Mouse (Mus musculus): ENCODE data around the gene Gm525. TPM values are rescaled to one million over a fixed set of nuclear protein-coding genes. Genes with fewer than 3 reads are reported as not detected.
A peak's percentile ranks its signal among the peaks of the same experiment; 100 is the strongest.

Gene Gm525
- total and polyA plus RNA-seq, 2 experiments from 2014 or later = 0.48 TPM; not detected in 1

DNA sequence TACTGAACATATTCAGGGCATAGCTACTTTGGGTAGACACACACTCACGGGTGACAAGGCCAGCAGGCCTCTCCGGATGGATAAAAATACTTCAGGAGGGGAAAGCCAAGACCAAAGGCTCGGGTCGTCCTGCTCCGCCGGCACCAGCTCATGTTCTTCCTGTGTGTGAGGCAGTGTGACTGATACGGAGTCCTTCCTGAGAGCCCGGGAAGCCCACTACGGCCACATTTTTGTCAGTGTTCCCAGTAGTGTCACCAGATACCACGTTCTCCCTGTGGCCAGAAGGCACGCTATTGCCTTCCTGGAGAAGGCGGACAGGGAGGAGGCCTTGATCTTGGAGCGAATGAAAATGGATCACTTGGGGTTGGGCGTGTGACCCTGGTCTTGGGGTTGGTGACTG, 29.5 kb downstream of the Gm525 start:
- 88% methylated on average over 14 of the region's 14 CpGs for WGBS
- no peak for ATAC-seq
- no peak overlapping the region for H3K4me3 ChIP-seq (ENCODE audit: low read length)
- H3K27me3 ChIP-seq (ENCODE audit: insufficient read depth, low read length) = no peaks in the 10 kb centered on the region
- no peak overlapping the region for H3K27ac ChIP-seq
- H3K4me1 ChIP-seq (ENCODE audit: insufficient read depth, low read length) = no peaks in the 10 kb centered on the region
- H3K9me3 ChIP-seq (ENCODE audit: low read length) = no peaks in the 10 kb centered on the region
- no peak for TF ChIP-seq CTCF (IDR thresholded peaks at IDR 0.05; ENCODE audit: low read depth)
- no peak overlapping the region for H3K9ac ChIP-seq (replicated peaks; ENCODE audit: low read length)
- DNase-seq (ENCODE audit: low spot score) = no peak
- no peak overlapping the region for H3K4me2 ChIP-seq (ENCODE audit: low read depth, low read length)
- H3K36me3 ChIP-seq (ENCODE audit: insufficient read depth, low read length) = no peaks in the 10 kb centered on the region

DNA sequence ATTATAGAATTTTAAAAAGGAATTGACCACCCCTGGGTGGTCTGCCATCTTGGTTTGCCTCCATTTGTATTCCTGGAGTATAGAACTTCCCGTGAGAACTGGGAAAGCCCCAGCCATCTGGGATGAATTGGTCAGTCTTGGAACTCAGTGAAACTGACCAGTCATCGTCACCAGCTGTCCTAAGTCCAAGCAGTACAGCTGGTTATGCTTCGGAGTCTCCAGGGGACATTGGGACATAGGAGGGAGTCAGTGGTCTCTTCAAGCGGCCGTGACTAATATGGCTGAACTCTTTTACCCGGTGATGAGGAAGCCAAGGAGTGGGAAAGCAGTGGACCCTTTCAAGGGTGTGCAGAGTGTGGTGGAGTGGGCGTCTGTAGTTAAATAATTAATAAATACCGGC, 31.6 kb downstream of the Gm525 start:
- H3K27ac ChIP-seq = no peak overlapping the region
- H3K27me3 ChIP-seq (ENCODE audit: insufficient read depth, low read length) = no peaks in the 10 kb centered on the region
- TF ChIP-seq CTCF (IDR thresholded peaks at IDR 0.05; ENCODE audit: low read depth) = no peak
- no peak for DNase-seq (ENCODE audit: low spot score)
- 93% methylated on average over 8 of the region's 8 CpGs for WGBS
- no peaks in the 10 kb centered on the region for H3K36me3 ChIP-seq (ENCODE audit: insufficient read depth, low read length)
- H3K9ac ChIP-seq (replicated peaks; ENCODE audit: low read length) = no peak overlapping the region
- H3K4me1 ChIP-seq (ENCODE audit: insufficient read depth, low read length) = no peaks in the 10 kb centered on the region
- H3K4me2 ChIP-seq (ENCODE audit: low read depth, low read length) = no peak overlapping the region
- no peak for ATAC-seq
- no peaks in the 10 kb centered on the region for H3K9me3 ChIP-seq (ENCODE audit: low read length)
- no peak overlapping the region for H3K4me3 ChIP-seq (ENCODE audit: low read length)

DNA sequence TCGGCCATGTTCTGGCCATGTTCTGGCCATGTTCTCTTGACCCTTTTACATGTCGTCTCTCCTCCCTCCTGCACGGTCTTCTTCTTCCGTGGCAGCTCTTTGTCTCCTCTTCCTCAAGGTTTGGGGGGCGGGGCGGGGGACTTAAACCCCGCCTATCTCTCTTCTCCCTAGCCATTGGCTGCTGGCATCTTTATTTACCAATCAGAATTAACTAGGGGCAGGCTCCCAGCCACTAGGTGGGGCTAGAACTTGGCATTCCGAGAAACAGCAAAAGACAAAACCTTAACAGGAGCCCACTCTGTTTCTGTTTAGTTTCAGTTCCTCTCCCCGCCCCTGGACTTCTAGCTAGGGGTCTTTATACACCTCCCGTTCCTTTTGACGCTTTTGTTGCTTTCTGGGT, 32.2 kb downstream of the Gm525 start:
- Histone ChIP-seq H3K4me1 (ENCODE audit: insufficient read depth, low read length) (no peaks in the 10 kb centered on the region), H3K4me2 (ENCODE audit: low read depth, low read length) (no peak overlapping the region), H3K4me3 (ENCODE audit: low read length) (no peak overlapping the region), H3K9ac (replicated peaks; ENCODE audit: low read length) (no peak overlapping the region), H3K27ac (no peak overlapping the region), H3K27me3 (ENCODE audit: insufficient read depth, low read length) (no peaks in the 10 kb centered on the region), H3K36me3 (ENCODE audit: insufficient read depth, low read length) (no peaks in the 10 kb centered on the region), H3K9me3 (ENCODE audit: low read length) (no peaks in the 10 kb centered on the region)
- 84% methylated on average over 11 of the region's 11 CpGs for WGBS
- DNase-seq (ENCODE audit: low spot score) = no peak
- no peak for ATAC-seq
- TF ChIP-seq CTCF (IDR thresholded peaks at IDR 0.05; ENCODE audit: low read depth) = 0 out of 2 replicates have a peak, but pooled peaks have one; percentile 8

DNA sequence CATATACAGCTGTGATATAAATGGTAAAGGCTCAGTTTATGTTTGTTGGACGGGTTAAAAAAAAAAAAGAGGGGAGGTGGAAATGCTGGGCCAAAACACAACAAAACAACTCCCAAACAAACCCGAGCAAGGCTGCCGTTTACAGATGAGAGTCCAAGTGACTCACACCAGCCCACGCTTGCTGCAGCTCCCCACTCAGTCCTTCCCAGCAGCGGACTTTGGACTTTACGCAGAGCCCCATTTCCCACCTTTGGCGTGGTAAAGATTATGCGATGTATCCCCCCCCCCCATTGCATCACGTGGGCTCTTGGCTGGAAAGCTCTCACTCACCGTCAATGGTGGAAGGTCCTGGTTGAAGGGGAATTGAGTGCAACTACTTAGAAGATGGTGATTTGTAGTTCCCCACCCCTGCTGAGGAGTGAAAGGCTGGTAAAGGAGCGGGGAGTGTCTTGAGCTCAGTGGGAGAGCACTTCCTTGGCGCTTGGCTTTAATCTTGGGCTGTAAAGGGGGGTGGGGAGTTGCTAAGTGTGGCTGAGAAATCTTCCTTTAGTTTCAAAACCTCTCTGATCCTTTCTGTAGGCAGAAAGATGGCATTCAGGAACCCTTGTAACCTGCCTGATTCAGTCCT, 33.7 kb downstream of the Gm525 start:
- DNase-seq (ENCODE audit: low spot score) (no peak), ATAC-seq (no peak)
- no peaks in the 10 kb centered on the region for H3K36me3 ChIP-seq (ENCODE audit: insufficient read depth, low read length)
- H3K4me2 ChIP-seq (ENCODE audit: low read depth, low read length) = no peak overlapping the region
- no peak overlapping the region for H3K9ac ChIP-seq (replicated peaks; ENCODE audit: low read length)
- H3K9me3 ChIP-seq (ENCODE audit: low read length) = no peaks in the 10 kb centered on the region
- H3K4me3 ChIP-seq (ENCODE audit: low read length) = no peak overlapping the region
- TF ChIP-seq CTCF (IDR thresholded peaks at IDR 0.05; ENCODE audit: low read depth) = no peak
- H3K4me1 ChIP-seq (ENCODE audit: insufficient read depth, low read length) = no peaks in the 10 kb centered on the region
- no peaks in the 10 kb centered on the region for H3K27me3 ChIP-seq (ENCODE audit: insufficient read depth, low read length)
- WGBS = 35% methylated on average over 12 of the region's 12 CpGs
- H3K27ac ChIP-seq = no peak overlapping the region

DNA sequence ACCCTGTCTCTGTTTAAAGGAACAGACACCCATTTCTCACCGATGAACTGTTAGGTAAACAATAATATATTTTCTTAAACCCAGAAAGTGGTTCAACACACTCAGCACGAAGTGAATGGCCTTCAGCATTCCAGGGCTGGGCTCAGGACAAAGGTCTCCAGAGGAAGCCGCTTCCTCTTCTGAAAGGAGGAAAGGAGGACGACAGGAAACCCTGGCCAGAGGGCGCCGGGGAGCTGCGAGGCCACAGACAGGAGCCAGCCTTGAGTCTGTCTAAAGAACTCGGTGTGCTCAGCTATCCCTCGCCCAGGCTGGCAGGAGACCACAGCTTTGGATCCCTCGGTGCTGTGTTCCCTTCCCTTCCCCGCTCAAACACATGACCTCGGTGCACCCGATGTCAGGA, 50.8 kb downstream of the Gm525 start:
- no peak for TF ChIP-seq CTCF (IDR thresholded peaks at IDR 0.05; ENCODE audit: low read depth)
- no peaks in the 10 kb centered on the region; the same call in 1 of the 2 replicates for H3K4me1 ChIP-seq (ENCODE audit: insufficient read depth, low read length)
- H3K9ac ChIP-seq (replicated peaks; ENCODE audit: low read length) = no peak overlapping the region
- no peak overlapping the region for H3K4me2 ChIP-seq (ENCODE audit: low read depth, low read length)
- DNase-seq (ENCODE audit: low spot score) (no peak), ATAC-seq (no peak)
- no peak overlapping the region for H3K4me3 ChIP-seq (ENCODE audit: low read length)
- no peaks in the 10 kb centered on the region for H3K9me3 ChIP-seq (ENCODE audit: low read length)
- H3K36me3 ChIP-seq (ENCODE audit: insufficient read depth, low read length) = no peaks in the 10 kb centered on the region
- WGBS = 21% methylated on average over 13 of the region's 13 CpGs
- H3K27ac ChIP-seq = no peak overlapping the region
- H3K27me3 ChIP-seq (ENCODE audit: insufficient read depth, low read length) = no peaks in the 10 kb centered on the region

DNA sequence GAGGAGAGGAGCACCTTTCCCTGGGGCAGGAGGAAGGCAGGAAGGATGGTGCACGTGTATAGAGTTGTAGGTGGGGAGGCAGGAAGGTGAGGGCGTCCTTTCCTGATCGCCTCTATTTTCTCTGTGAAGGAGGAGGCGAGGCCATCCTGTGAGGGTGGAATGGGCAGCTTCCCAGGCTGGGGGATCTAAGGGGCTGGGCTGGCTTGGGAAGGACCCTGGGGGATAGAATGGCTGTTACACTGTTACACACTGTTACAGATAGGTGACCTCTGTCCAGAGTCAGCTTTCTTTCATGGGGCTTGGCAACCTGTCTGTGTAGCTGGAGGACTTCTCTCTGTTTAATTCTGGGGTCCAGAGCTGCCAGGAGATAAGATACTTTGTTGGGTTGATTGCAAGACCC, 57.2 kb downstream of the Gm525 start:
- Histone ChIP-seq H3K27ac (no peak overlapping the region), H3K4me1 (ENCODE audit: insufficient read depth, low read length) (no peaks in the 10 kb centered on the region), H3K4me3 (ENCODE audit: low read length) (no peak overlapping the region), H3K36me3 (ENCODE audit: insufficient read depth, low read length) (no peaks in the 10 kb centered on the region), H3K9me3 (ENCODE audit: low read length) (no peaks in the 10 kb centered on the region), H3K4me2 (ENCODE audit: low read depth, low read length) (no peak overlapping the region), H3K27me3 (ENCODE audit: insufficient read depth, low read length) (no peaks in the 10 kb centered on the region), H3K9ac (replicated peaks; ENCODE audit: low read length) (no peak overlapping the region)
- no peak for ATAC-seq
- 63% methylated on average over 4 of the region's 4 CpGs for WGBS
- no peak for DNase-seq (ENCODE audit: low spot score)
- no peak for TF ChIP-seq CTCF (IDR thresholded peaks at IDR 0.05; ENCODE audit: low read depth)

DNA sequence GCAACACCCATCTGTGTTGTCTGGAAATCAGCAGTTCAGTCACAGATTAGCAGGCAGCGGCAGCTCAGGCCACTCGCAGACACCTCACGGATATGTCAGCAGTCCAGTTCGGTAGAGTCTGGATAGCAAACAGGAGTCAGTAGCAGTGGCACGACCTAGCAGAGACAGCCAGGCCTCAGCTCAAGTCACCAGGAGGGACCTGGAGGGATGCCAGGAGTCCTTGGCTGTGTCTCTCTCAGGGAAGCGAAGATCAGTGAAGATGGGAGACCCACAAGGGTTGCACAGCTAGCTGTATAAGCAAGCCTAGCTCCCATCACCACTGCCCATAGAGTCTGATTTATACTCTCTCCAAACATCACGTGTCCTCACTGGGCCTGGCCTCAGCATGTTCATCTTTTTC, 58.8 kb downstream of the Gm525 start:
- Histone ChIP-seq H3K4me2 (ENCODE audit: low read depth, low read length) (no peak overlapping the region), H3K4me3 (ENCODE audit: low read length) (no peak overlapping the region), H3K27ac (no peak overlapping the region), H3K27me3 (ENCODE audit: insufficient read depth, low read length) (no peaks in the 10 kb centered on the region), H3K4me1 (ENCODE audit: insufficient read depth, low read length) (no peaks in the 10 kb centered on the region), H3K36me3 (ENCODE audit: insufficient read depth, low read length) (no peaks in the 10 kb centered on the region), H3K9ac (replicated peaks; ENCODE audit: low read length) (no peak overlapping the region), H3K9me3 (ENCODE audit: low read length) (no peaks in the 10 kb centered on the region)
- TF ChIP-seq CTCF (IDR thresholded peaks at IDR 0.05; ENCODE audit: low read depth) = no peak
- DNase-seq (ENCODE audit: low spot score) = no peak
- WGBS = 57% methylated on average over 7 of the region's 7 CpGs
- ATAC-seq = no peak
